Mouse (Mus musculus) A20 (cell line): ENCODE data around the gene Mcmbp.
A peak's percentile ranks its signal among the peaks of the same experiment; 100 is the strongest.

Source experiments
- DNase-seq: peaks from one replicate; pipeline ENCODE4 v3.0.0-alpha.2; 2011; ENCODE audit warnings: low read depth, low spot score

Mcmbp gene

GRCm38 (mm10) chr7:128740334-128740733, at the start of gene Mcmbp:
Gene Mcmbp, minus strand, starts transcription at chr7:128740495.
- peak; percentile 98 for DNase-seq

- no peak for DNase-seq
Measured at GRCm38 (mm10) chr7:128790045-128790444, 49.8 kb upstream of the Mcmbp start.

GRCm38 (mm10) chr7:128781846-128782245, 41.6 kb upstream of the Mcmbp start:
- no peak for DNase-seq

- DNase-seq: peak; percentile 61
Measured at GRCm38 (mm10) chr7:128779305-128779704, 39.0 kb upstream of the Mcmbp start.

DNA sequence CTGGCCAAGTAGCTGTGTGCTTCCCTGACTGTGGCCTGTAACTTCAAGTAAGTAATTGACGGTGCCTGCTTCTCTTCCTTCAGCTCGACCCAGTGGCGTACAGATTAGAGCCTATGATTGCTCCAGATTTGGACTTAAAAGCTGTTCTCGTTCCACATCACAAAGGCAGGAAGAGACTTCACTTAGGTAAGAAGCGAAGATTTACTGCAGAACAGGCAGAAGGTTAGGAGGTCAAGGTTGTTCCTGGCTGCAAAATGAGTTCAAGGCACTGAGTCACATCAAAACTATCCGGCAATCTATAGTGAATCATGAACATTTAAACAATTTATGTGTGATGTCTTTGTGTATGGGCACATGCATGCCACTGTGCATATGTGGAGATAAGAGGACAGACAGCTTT, 36.9 kb upstream of the Mcmbp start:
- no peak for DNase-seq

DNA sequence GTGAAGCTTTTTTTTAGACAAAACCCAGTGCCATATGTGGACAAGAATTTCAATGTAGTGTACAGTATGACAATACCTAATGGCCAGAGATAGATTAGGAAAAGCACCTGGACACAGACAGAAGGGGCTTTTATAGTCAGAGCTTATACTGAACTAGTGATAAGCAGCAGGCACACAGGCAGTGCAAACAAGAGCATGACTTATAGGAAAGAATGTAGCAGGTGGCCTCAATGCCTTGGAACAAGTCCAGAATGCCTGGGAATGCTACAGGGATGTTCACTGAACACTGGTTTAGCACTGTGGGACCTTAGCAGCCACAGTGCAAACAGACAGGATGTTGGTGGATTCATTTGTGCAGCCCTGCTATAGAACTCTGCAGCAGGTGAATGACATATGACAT, 26.4 kb upstream of the Mcmbp start:
- no peak for DNase-seq

GRCm38 (mm10) chr7:128758948-128759347, 18.7 kb upstream of the Mcmbp start:
- DNase-seq: no peak

DNA sequence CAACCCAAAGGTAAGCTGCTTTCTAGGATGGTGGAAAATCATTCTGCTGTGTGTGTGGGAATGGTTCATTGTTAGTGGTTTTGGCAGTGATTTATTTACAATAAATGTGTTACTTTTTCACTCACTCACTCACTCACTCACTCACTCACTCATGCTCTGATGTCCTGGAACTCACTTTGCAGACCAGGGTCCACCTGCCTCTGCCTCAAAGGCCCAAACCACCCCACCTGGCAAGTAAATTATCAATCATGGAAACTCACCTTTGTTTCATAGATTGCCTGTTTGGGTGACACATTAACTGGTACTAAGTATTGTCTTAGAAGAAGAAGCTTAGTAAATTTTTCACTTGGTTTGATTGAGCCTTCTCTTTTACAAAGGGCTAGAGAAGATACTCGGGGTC, 15.1 kb upstream of the Mcmbp start:
- DNase-seq: no peak

GRCm38 (mm10) chr7:128752012-128752411, 11.7 kb upstream of the Mcmbp start:
- DNase-seq: no peak

- no peak for DNase-seq
Measured at GRCm38 (mm10) chr7:128750296-128750695, 10.0 kb upstream of the Mcmbp start.

GRCm38 (mm10) chr7:128748758-128749157, 8.5 kb upstream of the Mcmbp start:
- DNase-seq: no peak

GRCm38 (mm10) chr7:128746151-128746550, 5.9 kb upstream of the Mcmbp start:
- DNase-seq: no peak

- peak; percentile 99 for DNase-seq
Measured at GRCm38 (mm10) chr7:128744684-128745485, 4.6 kb upstream of the Mcmbp start, which contains the start of gene Sec23ip. Gene Sec23ip, plus strand, starts transcription at chr7:128744943.

- no peak for DNase-seq
Measured at GRCm38 (mm10) chr7:128743898-128744297, 3.6 kb upstream of the Mcmbp start.

DNA sequence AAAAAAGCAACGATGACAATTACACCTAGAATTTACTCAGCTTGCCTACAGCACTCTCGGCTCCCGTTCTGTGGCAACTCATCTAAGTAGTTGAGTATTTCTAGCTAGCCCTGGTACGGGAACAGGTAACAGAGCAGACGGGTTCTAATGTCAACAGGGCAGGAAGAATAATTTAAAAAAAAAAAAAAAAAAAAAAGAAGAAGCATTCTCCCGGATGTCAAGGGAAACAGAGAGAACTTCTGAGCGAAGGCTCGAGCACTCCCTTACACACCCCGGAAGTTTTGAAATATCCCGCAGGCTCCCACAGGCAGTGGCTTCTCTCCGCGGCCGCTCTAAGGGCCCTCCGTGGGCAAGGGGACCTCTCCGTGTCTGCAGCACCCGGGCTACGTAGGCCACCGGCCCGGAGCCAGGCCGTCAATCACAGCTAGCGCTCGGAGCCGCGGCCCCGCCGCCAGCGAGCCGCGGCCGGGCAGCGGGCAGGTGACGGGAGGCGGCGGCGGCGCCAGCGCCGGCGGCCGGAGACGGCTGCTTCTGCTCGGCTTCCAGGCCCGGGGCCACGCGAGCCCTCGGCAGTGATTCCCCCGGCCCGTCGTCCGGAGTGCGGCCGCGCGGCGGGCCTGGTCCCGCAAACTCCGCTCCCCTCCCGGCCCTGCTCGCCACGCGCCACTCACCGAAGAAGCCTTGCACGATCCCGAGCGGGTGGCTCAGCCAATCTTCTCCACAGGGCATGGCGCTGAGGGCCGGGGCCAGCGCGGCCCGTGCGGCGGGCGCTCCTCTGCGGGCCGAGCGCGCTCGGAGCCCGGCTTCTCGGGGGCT, 625 bp downstream of the Mcmbp start:
- DNase-seq: peak; percentile 63

- DNase-seq: peak; percentile 42
Measured at GRCm38 (mm10) chr7:128739116-128739461, 1.2 kb downstream of the Mcmbp start.

GRCm38 (mm10) chr7:128738041-128738440, 2.3 kb downstream of the Mcmbp start:
- DNase-seq: peak; percentile 56

GRCm38 (mm10) chr7:128731585-128731984, 8.7 kb downstream of the Mcmbp start:
- DNase-seq: peak; percentile 19

DNA sequence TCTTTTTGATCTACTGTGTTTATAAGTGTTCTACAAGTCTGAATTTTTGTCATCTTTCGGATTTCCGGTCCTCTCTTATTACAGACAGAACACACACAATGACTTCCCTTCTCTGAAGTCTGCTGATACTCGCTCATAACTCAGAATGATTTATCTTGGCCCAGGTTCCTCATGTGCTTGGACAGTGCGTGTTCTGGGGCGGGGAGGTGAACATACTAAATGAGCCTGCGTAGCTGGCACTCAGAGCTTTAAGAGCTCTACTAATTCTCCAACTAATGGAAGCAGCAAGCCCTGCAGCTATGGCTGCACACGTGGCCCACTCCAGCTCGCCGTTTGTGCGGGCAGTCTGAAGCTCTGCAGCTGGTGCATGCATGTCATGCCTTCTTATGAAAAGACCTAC, 11.6 kb downstream of the Mcmbp start:
- DNase-seq: no peak

GRCm38 (mm10) chr7:128727701-128728100, 12.6 kb downstream of the Mcmbp start:
- DNase-seq: no peak

GRCm38 (mm10) chr7:128726999-128727398, 13.3 kb downstream of the Mcmbp start:
- no peak for DNase-seq

GRCm38 (mm10) chr7:128725189-128725588, 15.1 kb downstream of the Mcmbp start:
- no peak for DNase-seq

DNA sequence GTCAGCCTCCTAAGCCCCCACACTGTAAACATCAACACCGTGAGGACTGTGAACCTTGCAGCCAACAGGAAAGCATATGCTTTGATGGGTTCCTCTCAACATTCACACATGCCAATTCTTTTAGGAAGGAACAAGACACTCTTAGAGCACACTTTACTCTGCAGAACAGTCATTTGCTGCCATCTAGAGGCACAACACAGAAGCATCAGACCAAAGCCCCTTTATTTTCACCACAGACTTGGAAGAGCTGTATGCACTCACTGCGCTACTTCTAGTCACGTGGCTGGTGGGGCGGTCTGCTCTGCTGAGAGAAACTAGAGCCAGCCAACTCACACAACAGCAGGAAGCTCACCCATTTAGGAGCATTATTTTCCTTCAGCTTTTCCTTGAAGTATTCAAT, 15.5 kb downstream of the Mcmbp start:
- DNase-seq: peak; percentile 54
